Mouse (Mus musculus) T-helper 2 cell (primary cell): Measurements from ENCODE around the gene Ces2b.
"Not testable (repeated sequence)": the region's sequence is repeated elsewhere in the genome, so short reads cannot be mapped to it uniquely, and the experiment has no call there.

ENCODE experiments used
- in situ Hi-C: fragments of 300-600 bp; cut with MboI, MseI; formaldehyde crosslinking; loops from one replicate; pipeline ENCODE4 v1.15.1; 2025; ENCODE audit warnings: high pct_unique_total_duplicates

The Ces2b gene

DNA sequence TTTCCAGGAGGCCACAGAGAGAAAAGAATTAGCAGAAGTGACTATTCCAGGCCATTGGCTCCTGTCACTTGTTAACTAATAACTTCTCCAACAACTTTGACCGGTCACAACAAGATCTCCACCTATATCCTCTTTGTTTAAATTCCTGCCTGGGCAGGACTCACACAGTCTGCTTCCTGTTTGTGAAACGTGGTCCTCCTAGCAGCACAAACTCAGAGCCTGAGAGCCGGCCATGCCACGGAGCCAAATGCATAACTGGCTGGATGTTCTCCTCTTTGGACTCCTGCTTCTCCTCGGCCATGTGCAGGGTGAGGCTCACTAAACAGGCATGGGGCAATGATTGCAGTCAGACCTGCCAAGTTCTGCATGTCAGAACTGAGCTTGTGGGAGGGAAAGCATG is at the start of gene Ces2b:
Gene Ces2b, plus strand, starts transcription at position 133 of the 400 bp plus-strand sequence.
- in situ Hi-C loops = no loop called here

DNA sequence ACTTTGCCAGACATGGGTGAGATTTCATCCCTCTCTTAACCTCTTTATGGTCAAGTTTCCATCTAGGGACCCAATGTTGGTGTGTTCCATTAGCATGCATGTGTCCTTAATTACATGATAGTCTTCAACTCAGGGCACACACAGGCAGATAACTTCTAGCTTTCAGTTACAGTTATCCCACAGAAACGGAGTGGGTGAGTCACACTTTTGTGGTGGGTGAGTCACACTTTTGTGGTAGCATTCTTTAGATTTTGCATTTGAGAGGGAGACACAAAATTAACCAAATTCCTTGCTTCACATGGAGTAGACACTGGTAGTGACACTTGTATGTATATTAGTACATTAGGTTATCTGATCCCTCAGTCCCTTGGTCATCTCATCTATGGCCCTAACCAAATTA is 44.3 kb upstream of the Ces2b start:
- in situ Hi-C loops = no loop called here

DNA sequence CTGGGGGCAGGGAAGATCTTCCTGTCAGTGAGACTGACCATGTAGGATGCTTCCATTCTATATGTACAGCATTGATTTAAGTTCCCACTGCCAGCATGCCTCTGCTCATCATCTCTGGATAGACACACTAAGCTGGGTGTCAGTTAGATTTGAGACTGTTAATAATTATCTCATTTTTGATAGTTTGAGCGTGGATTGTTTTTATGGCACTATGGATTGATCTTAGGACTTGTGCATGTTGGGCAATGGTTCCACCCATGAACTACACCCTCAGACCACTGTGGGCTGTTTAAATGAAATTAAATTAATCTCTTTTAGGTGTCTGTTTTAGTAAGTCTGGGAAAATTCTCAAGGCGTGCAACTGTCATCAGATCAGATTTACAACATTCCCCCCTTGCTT is 42.4 kb upstream of the Ces2b start:
- in situ Hi-C loops = no loop called here

DNA sequence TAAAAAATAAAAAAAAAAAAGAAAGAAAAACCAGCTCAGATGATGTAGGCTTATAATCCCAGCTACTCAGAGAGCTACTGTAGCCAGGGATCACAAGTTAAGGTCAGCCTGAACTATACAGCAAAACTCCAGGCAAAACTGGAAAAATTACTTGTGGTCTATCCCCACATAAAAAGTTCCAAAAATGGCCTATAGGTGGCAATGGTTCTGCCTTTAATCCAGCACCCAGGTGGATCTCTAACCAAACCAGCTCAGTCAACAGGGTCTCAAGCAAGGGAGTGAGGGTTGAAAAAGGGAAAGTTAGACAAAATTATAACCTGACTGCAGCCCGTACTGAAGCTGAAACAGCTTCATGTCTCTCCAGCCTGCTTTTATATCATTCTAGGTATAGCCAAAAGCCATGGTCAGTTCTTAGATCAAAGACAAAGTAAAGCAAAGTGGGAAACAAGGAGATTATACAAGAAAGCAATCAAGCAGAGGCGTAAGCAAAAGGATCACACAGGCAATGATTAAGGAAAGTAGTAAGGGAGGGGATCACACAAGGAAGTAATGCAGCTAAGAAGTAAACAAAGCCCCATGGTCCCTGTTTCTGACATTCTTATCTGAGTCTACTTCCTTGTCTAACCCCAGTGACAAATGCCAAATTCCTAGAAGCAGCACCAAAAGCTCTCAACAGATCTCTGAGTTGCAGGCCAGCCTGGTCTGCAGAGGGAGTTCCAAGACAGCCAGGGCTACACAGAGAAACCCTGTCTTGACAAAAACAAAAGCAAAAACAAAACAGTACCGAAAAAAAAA is 41.3 kb upstream of the Ces2b start:
- in situ Hi-C loops = no loop called here

DNA sequence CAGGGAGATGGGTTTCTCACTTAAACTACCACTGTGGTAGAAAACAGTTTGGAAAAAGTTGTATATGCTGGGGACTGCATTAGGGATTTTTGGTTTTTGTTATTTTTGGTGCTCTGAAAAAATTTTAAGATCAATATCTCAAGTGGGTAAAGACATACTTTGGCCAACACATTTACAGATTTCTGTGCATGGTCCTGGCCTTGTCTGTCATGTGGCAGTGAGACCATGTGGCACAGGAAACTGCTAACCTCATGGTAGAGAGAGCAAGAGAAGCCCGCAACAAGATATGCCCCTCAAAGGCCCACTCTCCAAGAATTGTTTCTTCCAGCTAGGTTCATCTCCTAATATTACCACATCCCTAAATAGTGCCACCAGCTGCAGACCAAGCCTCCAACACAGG is 32.0 kb upstream of the Ces2b start:
- in situ Hi-C loops = no loop called here

DNA sequence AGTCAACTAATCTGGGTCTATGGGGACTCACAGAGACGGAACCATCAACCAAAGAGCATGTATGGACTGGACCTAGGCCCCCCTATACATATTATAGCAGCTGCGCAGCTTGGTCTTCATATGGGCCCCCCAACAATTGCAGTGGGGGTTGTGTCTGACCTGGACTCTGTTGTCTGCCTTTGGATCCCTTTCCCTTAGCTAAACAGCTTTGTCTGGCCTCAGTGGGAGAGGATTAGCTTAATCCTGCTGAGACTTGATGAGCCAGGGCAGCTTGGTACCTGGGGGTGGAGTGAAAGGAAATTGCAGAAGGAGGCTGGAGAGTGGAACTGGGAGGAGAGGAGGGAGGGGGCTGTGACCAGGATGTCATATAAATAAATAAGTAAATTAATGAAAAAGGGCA is 25.2 kb upstream of the Ces2b start:
- in situ Hi-C loops = no loop called here

DNA sequence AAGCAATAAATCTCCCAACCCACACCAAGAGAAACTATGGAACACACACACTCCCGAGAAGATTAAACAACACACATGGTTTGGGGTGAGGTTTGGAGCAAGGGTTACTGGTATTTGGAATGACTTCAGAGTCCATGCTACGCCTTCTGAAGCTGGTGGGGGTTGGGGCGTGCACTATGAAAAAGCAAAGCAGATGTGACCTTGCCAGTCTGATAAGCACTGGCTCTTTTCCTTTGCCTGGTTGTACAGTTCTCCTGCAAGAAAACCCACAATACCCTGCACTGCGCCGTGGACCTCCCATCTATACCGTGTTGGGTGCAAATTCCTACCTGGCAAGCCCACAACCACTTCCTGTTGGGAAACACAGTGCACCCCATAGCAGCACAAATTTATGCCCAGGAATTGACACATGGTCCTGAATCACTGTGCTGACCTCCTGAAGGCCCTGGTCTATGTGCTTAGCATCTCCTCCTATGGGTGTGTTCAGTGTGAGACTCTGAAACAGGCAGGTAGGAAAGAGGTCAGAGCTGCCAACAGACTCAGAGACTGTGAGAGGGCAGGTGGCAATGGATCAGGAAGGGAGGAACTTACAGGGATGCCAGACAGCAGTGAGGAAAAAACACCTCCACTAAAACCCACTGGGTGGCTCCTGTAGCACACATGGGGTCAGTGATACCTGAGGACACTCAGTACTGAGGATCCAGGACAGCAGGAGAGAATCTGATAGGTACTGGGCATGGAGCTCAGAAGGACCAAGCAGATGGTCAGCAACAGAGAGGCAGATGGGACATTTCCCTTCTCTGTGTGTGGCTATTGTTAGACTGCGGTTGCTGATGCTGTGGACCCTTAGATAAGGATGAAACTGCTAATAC is 22.6 kb upstream of the Ces2b start:
- in situ Hi-C loops = no loop called here

DNA sequence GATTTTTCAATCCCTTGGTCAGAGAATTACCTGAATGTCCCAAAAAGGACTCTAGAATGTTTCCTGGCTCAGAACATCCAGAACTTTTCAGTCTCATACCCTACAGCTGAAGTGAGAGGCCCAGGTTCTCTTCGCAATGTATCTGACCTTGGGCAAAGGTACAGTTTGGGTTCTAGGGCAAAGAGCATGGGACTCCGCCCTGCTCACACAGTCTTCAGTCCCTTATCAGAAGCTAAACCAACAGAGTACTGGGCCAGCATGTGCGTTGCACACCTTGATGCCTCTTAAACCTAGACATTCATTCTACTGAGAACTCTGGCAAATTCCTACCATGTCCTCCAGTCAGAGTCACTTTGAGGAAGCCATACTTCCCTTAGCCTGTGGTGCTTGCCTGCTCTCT is 21.9 kb upstream of the Ces2b start:
- in situ Hi-C loops = no loop called here

DNA sequence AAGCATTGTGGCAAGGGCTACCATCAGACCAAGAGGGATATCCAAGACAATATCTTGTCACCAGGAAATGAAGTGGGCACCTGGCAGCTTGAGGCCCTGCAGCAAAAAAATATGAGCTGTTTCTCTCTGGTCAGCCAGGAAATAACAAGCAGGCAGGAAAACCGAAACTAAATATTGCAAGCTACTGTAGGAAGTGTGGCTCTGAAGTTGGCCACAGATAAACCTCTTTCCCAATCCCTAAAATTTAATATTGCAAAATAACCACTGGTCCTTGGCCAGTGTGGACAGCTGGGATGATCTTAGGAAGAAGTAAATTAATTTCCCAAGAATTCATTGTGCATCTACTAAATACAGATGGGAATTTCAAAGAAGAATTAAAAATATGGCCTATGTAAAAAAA is 4.5 kb upstream of the Ces2b start:
- in situ Hi-C loops = no loop called here

DNA sequence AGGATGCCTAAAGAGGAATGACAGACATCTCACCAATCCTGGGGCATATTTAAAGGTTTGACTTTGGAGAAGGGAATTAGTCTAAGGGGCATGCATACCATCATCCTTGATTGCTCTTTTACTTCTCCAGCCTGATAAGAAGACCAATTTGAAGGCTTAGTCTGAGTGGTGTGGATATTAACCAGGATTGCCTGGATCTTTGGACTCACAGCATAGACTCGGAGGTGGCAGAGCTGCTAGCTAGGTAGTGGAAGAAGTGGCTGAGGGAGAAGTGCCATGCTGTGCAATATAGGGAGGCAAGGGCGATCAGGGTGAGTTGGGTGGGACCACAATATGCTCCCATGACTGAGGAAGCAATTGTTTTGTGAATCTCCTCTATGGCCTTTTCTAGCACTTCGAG is 3.2 kb upstream of the Ces2b start:
- in situ Hi-C loops = no loop called here

DNA sequence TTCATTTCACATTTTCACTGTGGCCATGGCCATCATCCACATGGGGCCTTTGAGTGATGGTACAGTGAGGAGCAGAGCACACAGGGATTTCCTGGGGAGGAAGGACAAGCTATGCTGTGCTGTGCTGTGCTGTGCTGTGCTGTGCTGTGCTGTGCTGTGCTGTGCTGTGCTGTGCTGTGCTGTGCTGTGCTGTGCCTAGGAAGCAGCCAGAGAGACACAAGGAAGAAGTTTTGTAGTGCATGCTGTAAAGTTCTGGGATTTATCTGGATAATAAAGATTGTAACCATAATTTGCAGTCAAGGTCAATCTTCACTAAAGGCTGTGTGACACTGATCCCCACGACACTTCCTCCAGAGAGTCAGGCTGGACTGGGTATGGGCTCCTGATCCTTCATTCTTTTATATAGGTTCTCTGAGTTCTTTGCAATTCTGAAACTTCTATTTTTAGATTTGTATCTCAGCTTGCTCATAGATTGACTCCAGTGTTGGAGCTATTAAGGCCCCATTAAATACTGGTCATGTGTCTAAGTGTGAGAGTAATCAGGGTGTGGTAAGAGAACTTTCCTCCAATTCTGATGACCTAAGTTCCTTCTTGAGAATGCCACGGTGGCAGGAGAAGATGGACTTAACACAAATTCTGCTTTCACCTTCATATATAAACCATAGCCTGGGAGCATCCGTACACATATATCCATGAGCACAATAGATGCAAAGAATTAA is 10.1 kb downstream of the Ces2b start:
- in situ Hi-C loops = no loop called here

DNA sequence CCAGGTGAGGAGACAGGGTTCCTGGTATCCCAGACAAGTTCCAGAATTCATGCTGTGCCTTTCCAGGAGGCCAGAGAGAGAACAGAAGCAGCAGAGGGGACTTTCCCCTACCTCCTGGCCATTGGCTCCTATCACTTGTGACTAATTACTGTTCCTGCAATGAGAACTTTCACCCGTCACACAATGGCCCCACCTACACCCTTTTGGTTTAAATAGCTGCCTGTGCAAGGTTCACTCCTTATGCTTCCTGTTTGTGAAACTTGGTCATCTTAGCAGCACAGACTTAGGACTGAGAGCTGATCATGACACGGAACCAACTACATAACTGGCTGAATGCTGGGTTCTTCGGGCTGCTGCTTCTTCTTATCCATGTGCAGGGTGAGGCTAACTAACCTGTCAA is 15.5 kb downstream of the Ces2b start, which contains the start of gene Ces2c:
Gene Ces2c, plus strand, starts transcription at position 238 of the 400 bp plus-strand sequence.
- in situ Hi-C loops = no loop called here

DNA sequence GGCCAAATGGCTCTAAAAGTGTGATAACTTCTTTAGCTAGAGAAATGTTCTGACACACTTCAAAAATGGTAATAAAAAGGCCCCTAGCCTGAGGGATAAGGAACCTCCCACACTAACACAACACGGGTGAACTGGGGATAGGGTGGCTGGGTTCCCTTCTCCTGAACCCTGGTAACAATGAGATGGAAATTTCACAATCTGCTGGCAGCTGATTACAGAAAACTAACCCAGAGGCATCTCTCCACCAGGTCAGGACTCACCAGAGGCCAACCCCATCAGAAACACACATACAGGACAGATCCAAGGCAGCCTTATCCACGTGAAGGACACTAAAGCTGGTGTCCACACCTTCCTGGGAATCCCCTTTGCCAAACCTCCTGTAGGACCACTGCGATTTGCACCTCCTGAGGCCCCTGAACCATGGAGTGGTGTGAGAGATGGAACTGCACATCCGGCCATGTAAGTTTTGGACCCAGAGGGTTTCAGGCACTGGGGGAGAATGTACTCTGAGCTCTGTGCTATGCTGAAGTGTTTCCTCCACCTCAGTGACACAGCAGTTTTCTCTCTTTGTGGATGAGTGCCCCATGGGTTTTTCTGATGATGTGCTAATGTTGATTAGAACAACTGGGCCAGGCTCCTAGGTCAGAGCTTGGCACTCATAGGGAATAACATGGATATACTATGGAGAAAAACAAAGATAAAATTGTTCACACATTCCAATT is 16.5 kb downstream of the Ces2b start:
- in situ Hi-C loops = no loop called here

DNA sequence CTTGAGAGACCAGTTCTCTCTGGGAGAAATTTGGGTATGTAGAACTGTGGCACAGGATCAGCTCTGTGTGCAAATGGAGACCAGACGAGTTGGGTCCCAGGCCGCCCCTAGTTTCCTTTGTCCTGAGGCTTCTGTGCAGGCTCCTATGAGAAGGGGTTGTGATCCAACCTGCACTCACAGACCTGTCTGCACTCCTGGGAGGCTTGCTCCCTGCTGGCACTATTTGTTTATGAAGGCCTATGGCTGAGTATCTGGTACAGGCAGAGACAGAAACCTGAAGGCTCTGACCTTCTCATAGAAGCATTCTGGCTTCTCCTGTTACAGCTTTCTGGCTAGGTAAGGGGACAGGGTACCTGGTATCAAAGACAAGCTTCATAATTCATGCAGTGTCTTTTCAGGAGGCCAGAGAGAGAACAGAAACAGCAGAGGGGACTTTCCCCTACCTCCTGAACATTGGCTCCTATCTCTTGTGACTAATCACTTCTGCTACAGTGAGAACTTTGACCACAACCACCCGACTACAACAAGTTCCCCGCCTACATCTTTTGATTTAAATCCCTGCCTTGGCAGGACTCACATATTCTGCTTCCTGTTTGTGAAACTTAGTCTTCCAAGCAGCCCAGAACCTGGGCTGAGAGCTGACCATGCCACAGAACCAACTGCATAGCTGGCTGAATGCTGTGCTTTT is 35.6 kb downstream of the Ces2b start:
- in situ Hi-C loops = loop anchor here (5.0 kb wide), 1 partner anchor 35 kb away; no protein-coding TSS in a partner anchor

DNA sequence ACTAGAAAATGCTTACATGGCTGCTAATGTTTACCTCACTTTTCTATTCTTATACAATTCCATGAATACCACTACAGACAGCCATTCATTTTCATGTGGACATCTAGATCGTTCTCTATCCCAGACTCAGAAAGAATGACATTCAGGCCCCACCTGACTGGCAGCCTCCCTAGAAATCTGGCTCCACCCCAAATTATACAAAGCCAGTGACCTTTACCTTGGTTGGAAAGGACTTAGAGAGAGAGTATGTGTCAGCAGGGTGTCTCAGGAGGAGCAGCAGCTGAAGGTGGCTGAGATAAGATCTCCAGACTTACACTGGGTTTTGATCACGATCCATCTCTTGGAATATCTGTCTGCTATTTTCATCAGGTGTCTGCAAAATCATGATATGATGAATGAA is 37.5 kb downstream of the Ces2b start:
- in situ Hi-C loops = loop anchor here (5.0 kb wide), 1 partner anchor 33 kb away; no protein-coding TSS in a partner anchor

DNA sequence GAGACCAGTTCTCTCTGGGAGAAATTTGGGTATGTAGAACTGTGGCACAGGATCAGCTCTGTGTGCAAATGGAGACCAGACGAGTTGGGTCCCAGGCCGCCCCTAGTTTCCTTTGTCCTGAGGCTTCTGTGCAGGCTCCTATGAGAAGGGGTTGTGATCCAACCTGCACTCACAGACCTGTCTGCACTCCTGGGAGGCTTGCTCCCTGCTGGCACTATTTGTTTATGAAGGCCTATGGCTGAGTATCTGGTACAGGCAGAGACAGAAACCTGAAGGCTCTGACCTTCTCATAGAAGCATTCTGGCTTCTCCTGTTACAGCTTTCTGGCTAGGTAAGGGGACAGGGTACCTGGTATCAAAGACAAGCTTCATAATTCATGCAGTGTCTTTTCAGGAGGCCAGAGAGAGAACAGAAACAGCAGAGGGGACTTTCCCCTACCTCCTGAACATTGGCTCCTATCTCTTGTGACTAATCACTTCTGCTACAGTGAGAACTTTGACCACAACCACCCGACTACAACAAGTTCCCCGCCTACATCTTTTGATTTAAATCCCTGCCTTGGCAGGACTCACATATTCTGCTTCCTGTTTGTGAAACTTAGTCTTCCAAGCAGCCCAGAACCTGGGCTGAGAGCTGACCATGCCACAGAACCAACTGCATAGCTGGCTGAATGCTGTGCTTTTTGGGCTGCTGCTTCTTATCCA is 55.0 kb downstream of the Ces2b start:
- in situ Hi-C loops = not testable (repeated sequence)
